In the genomic region with DNA sequence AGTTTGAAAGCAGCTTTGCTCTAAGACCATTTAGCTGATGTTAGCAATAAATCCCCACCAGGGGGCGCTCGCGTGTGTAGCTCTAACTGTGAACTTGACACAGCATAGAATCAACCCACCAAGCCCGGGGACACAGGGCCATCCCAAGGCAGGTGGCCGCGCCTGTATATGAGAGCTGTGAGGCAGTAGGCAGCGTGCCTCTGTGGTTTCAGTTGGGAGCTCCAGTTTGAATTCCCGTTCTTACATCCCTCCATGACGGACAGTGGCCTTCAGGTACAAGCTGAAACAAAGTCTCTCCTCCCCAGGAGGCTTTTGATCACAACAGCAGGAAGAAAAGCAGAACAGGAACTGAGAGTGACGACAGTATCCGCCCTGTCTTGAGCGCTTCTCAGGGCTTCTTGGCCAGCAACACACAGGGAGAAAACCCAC, we compare ENCODE assay signal across 8 mouse cellular contexts. TPM values are rescaled to one million over a fixed set of nuclear protein-coding genes. Genes with fewer than 3 reads are reported as not detected.
A peak's percentile ranks its signal among the peaks of the same experiment; 100 is the strongest.
DNase-seq lines count a peak whose midpoint lies in the region; ATAC-seq lines count a peak whose summit lies in the region.

No protein-coding gene starts in this region.

- no peak overlapping the region; the same call in 1 of the 2 replicates for H3K4me3 ChIP-seq in hindbrain, embryonic 11.5 days (ENCODE audit: low read depth, low read length)

- peak; percentile 72 for ATAC-seq in hindbrain, embryonic 11.5 days (ENCODE audit: low FRiP score)

- no peaks in the 10 kb centered on the region for H3K4me1 ChIP-seq in hindbrain, embryonic 11.5 days (replicated peaks; ENCODE audit: control insufficient read depth, insufficient read depth, low read length)

- WGBS in hindbrain, embryonic 11.5 days: 8% methylated on average over 12 of the region's 12 CpGs

- no peaks in the 10 kb centered on the region for H3K9me3 ChIP-seq in hindbrain, embryonic 11.5 days (ENCODE audit: control insufficient read depth, low read length)

- H3K9ac ChIP-seq in hindbrain, embryonic 11.5 days (ENCODE audit: low read depth, low read length): no peak overlapping the region

- H3K27ac ChIP-seq in hindbrain, embryonic 11.5 days (ENCODE audit: low read depth, low read length): no peak overlapping the region

- H3K4me2 ChIP-seq in hindbrain, embryonic 11.5 days (replicated peaks; ENCODE audit: low read depth, low read length): peak overlapping the region; percentile 15; the same call in 1 of the 2 replicates

- DNase-seq in MEL-GATA-1-ER (ENCODE audit: extremely low read depth, low read depth): peak; percentile 84
- peak; percentile 92 for DNase-seq in cerebellum, adult 9-10 months
- DNase-seq in frontal cortex, adult 2 months (ENCODE audit: extremely low spot score in 1 of 2, low spot score in 1 of 2): peak; percentile 74 to 96
- peak; percentile 98 for DNase-seq in hindbrain, embryonic 11.5 days (ENCODE audit: low spot score)
- peak; percentile 89 to 93 for DNase-seq in layer of hippocampus, postnatal 14 days (ENCODE audit: low spot score in 2 of 2)
- DNase-seq in lung, postnatal 14 days: peak; percentile 98
- DNase-seq in ovary, postnatal 36 days (ENCODE audit: low spot score): peak; percentile 86
- peak; percentile 98 for DNase-seq in thymus, postnatal 14 days

- no peaks in the 10 kb centered on the region for H3K36me3 ChIP-seq in hindbrain, embryonic 11.5 days (ENCODE audit: control insufficient read depth, insufficient read depth, low read length)

- H3K27me3 ChIP-seq in hindbrain, embryonic 11.5 days (ENCODE audit: control insufficient read depth, insufficient read depth, low read length): no peaks in the 10 kb centered on the region

RNA-seq across cellular contexts. Expression of a gene that starts 9.5 kb away (rescaled TPM):
- 1.1 and 1.2 TPM in 2 replicates for polyA plus RNA-seq in frontal cortex, adult 2 months (2012; rRNA removed)
- 0.26 and 0.32 TPM in 2 replicates for polyA plus RNA-seq in hindbrain, embryonic 11.5 days (2014; fragmentation: Nextera tagmentation; extraction: Ambion mirVana)
- not detected for total RNA-seq in layer of hippocampus, postnatal 14 days (2021)

RNA-seq across cellular contexts. Expression of a gene that starts 17.7 kb away (rescaled TPM):
- 26.3 and 26.8 TPM in 2 replicates for polyA plus RNA-seq in frontal cortex, adult 2 months (2012; rRNA removed)
- 8.6 and 13.8 TPM in 2 replicates for polyA plus RNA-seq in hindbrain, embryonic 11.5 days (2014; fragmentation: Nextera tagmentation; extraction: Ambion mirVana)
- total RNA-seq in layer of hippocampus, postnatal 14 days (2021): 10 to 100 TPM; 36.8 to 38.0 TPM

RNA-seq across cellular contexts. Expression of a gene that starts 20.8 kb away (rescaled TPM):
- 167 and 194 TPM in 2 replicates for polyA plus RNA-seq in frontal cortex, adult 2 months (2012; rRNA removed)
- polyA plus RNA-seq in hindbrain, embryonic 11.5 days (2014; fragmentation: Nextera tagmentation; extraction: Ambion mirVana): 113 and 159 TPM in 2 replicates
- total RNA-seq in layer of hippocampus, postnatal 14 days (2021): 100 to 1,000 TPM; 248 to 278 TPM

RNA-seq across cellular contexts. Expression of a gene that starts 41.5 kb away (rescaled TPM):
- 0.99 and 1.1 TPM in 2 replicates for polyA plus RNA-seq in frontal cortex, adult 2 months (2012; rRNA removed)
- not detected in 2 replicates for polyA plus RNA-seq in hindbrain, embryonic 11.5 days (2014; fragmentation: Nextera tagmentation; extraction: Ambion mirVana)
- 1 to 10 TPM in 1 of 2 experiments, under 1 TPM in 1; 0.55 to 1.0 TPM for total RNA-seq in layer of hippocampus, postnatal 14 days (2021)

RNA-seq across cellular contexts. Expression of a gene that starts 51.3 kb away (rescaled TPM):
- 3.1 and 3.5 TPM in 2 replicates for polyA plus RNA-seq in frontal cortex, adult 2 months (2012; rRNA removed)
- 0.29 and 0.94 TPM in 2 replicates for polyA plus RNA-seq in hindbrain, embryonic 11.5 days (2014; fragmentation: Nextera tagmentation; extraction: Ambion mirVana)
- total RNA-seq in layer of hippocampus, postnatal 14 days (2021): under 1 TPM; 0.65 to 0.98 TPM
